Mouse (Mus musculus) right cerebral cortex, postnatal 36 days (tissue): ENCODE data around the gene Ffar2.

ENCODE experiments used
- DNase-seq, 2 experiments: peaks; one replicate each; pipeline ENCODE4 v3.0.0; 2022; ENCODE audit warnings: low spot score in 2 of 2, mixed read lengths in 1 of 2

The Ffar2 gene

GRCm38 (mm10) chr7:30769236-30769635 lies 54.3 kb downstream of the Ffar2 start:
- no peak for DNase-seq
